Mouse (Mus musculus) hindbrain, embryonic 15.5 days (tissue): ENCODE measurements at regions not wholly inside any gene's neighbourhood (a gene's known extent, or its start where the extent isn't known, plus 50 kb on each side); places are given as distances from the start of the nearest gene placed in this dataset.

Source experiments
- ATAC-seq: fragments of 200-750 bp; cut with Nextera tagmentation; 2 replicates; pipeline ENCODE4 v1.8.0; 2017; ENCODE audit warnings: low read depth, moderate number of reproducible peaks, moderate TSS enrichment; ENCODE audit not compliant: low FRiP score
- H3K27ac ChIP-seq: fragments of 300-500 bp; sonication (generic); replicated peaks from 2 replicates; pipeline ENCODE4 v1.5.1; 2015; ENCODE audit warnings: mild to moderate bottlenecking, inconsistent platforms
- H3K27me3 ChIP-seq: fragments of 300-500 bp; sonication (generic); 2 replicates; pipeline ENCODE4 v1.6.1; 2015; ENCODE audit warnings: control low read depth, inconsistent platforms
- H3K36me3 ChIP-seq: fragments of 300-500 bp; sonication (generic); 2 replicates; pipeline ENCODE4 v1.6.1; 2015; ENCODE audit warnings: control low read depth, inconsistent platforms
- H3K4me1 ChIP-seq: fragments of 300-500 bp; sonication (generic); replicated peaks from 2 replicates; pipeline ENCODE4 v1.6.1; 2015; ENCODE audit warnings: control low read depth, inconsistent platforms
- H3K4me2 ChIP-seq: fragments of 300-500 bp; sonication (generic); 2 replicates; pipeline ENCODE4 v1.6.1; 2015; ENCODE audit warnings: moderate library complexity, mild to moderate bottlenecking, inconsistent platforms
- H3K4me3 ChIP-seq: fragments of 300-500 bp; sonication (generic); 2 replicates; pipeline ENCODE4 v1.5.1; 2015; ENCODE audit warnings: mild to moderate bottlenecking, inconsistent platforms
- H3K9ac ChIP-seq: fragments of 300-500 bp; sonication (generic); 2 replicates; pipeline ENCODE4 v1.6.1; 2015; ENCODE audit warnings: inconsistent platforms
- H3K9me3 ChIP-seq: fragments of 300-500 bp; sonication (generic); 2 replicates; pipeline ENCODE4 v1.6.1; 2016; ENCODE audit warnings: control low read depth, inconsistent platforms
- WGBS: fragments of 180-500 bp; shearing (Covaris S2); methylation state at CpG from one replicate; pipeline ENCODE4 v1.1.7; 2015; 5-methylcytosine and 5-hydroxymethylcytosine counted together

- H3K4me2 ChIP-seq, result no peak overlapping the region
- H3K9ac ChIP-seq, result no peak overlapping the region
- H3K36me3 ChIP-seq, result no peaks in the 10 kb centered on the region
- ATAC-seq, result no peak
- H3K4me3 ChIP-seq, result no peak overlapping the region
- H3K27me3 ChIP-seq, result no peaks in the 10 kb centered on the region
- no peaks in the 10 kb centered on the region for H3K9me3 ChIP-seq
- no peaks in the 10 kb centered on the region for H3K4me1 ChIP-seq
- no peak overlapping the region for H3K27ac ChIP-seq
Observed at GRCm38 (mm10) chr1:64275865-64276264, 153.8 kb upstream of the Klf7 start.

DNA sequence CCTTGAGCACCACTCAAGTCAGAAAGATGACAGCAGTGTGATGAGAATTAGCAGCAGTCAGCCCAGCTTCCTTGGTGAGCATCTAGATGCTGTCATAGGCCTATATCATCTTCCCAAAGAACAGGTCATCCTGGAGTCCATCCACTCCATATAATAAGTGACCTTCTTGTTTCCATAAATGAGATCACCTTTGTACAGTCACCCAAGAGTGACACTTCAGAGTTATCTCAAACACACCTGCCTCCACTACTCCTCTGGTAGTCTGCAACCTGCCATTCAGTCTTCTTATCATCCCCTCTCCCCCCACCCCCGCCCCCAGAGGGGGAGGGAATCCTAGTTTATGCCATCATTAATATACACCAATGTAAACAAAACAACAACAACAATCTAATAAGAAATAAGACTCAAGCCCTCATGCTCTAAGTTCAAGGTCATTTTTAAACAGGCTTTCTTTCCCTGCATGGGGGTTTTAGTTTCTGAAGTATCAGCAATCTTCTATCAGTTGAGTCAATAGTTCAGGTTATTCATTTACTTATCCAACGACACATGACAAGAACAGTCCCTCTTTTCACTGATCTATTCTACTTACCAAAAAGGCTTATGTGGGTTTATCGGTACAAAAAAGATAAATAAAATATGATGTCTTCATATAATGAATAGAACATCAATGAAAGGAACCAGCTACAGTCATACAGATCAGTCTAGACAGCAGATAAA lies 153.2 kb upstream of the Klf7 start:
- no peak overlapping the region for H3K4me2 ChIP-seq
- no peaks in the 10 kb centered on the region for H3K4me1 ChIP-seq
- no peak overlapping the region for H3K27ac ChIP-seq
- WGBS, result 80% methylated on average over 3 of the region's 3 CpGs
- no peak overlapping the region for H3K4me3 ChIP-seq
- H3K27me3 ChIP-seq, result no peaks in the 10 kb centered on the region
- ATAC-seq, result no peak
- no peaks in the 10 kb centered on the region for H3K36me3 ChIP-seq
- no peak overlapping the region for H3K9ac ChIP-seq
- no peaks in the 10 kb centered on the region for H3K9me3 ChIP-seq

GRCm38 (mm10) chr1:64257237-64257636 lies 135.2 kb upstream of the Klf7 start:
- Histone ChIP-seq H3K9ac (no peak overlapping the region), H3K4me3 (no peak overlapping the region), H3K4me1 (peaks cover 29% of the 10 kb centered on the region), H3K27ac (no peak overlapping the region), H3K9me3 (no peaks in the 10 kb centered on the region), H3K36me3 (no peaks in the 10 kb centered on the region), H3K27me3 (no peaks in the 10 kb centered on the region), H3K4me2 (no peak overlapping the region)
- no peak for ATAC-seq
- 32% methylated on average over 2 of the region's 2 CpGs for WGBS

DNA sequence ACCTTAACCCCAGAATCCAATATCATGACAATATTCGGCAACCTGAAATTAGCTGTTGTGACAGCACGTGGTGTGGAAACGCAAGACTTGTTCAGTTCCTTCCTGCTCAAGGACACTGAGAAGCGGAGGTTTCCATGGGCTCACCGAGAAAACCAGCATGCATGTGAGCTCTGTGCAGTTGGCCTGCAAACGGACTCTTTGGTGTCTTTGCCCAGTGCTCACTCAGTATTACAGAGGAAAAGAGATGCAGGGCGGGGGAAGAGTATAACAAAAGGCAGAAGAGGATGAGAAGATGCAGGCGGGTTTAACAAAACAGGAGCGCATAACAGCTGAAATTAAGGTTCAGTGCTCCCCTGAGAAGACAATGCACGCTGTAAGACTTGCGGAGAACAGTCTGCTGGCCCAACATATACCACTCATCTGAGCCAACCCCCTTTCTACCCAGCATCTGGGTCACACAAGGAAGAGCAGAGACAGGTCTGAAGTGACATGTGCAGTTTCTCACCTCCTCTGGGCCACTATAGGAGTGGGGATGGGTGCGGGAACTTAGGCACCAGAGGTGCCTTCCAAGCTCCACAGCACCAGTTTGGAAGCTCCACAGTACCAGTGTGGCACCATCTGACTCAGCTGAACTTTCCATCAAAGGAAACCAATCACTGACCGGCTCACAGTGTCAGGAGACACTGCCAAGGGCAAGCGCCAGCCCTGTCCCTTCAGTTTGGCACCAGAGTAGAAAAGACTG lies 133.6 kb upstream of the Klf7 start:
- Histone ChIP-seq H3K4me3 (no peak overlapping the region), H3K4me2 (no peak overlapping the region), H3K27ac (0 out of 2 replicates have a peak overlapping the region, but pooled peaks have one; percentile 37), H3K27me3 (no peaks in the 10 kb centered on the region), H3K36me3 (no peaks in the 10 kb centered on the region), H3K9ac (no peak overlapping the region), H3K9me3 (no peaks in the 10 kb centered on the region), H3K4me1 (peaks cover 29% of the 10 kb centered on the region)
- ATAC-seq, result peak; percentile 69
- 57% methylated on average over 14 of the region's 14 CpGs for WGBS

- Histone ChIP-seq H3K36me3 (no peaks in the 10 kb centered on the region), H3K9me3 (no peaks in the 10 kb centered on the region), H3K4me2 (no peak overlapping the region), H3K27ac (no peak overlapping the region), H3K9ac (no peak overlapping the region), H3K4me1 (peaks cover 29% of the 10 kb centered on the region), H3K4me3 (no peak overlapping the region), H3K27me3 (no peaks in the 10 kb centered on the region)
- WGBS, result 55% methylated on average over 8 of the region's 8 CpGs
- ATAC-seq, result no peak
Observed at GRCm38 (mm10) chr1:64254673-64255072, 132.6 kb upstream of the Klf7 start.

GRCm38 (mm10) chr1:64253996-64254395 lies 131.9 kb upstream of the Klf7 start:
- WGBS, result 26% methylated on average over 8 of the region's 8 CpGs
- H3K4me2 ChIP-seq, result no peak overlapping the region
- H3K27me3 ChIP-seq, result no peaks in the 10 kb centered on the region
- H3K9ac ChIP-seq, result no peak overlapping the region
- no peak overlapping the region for H3K4me3 ChIP-seq
- H3K4me1 ChIP-seq, result peaks cover 29% of the 10 kb centered on the region
- H3K36me3 ChIP-seq, result no peaks in the 10 kb centered on the region
- H3K9me3 ChIP-seq, result no peaks in the 10 kb centered on the region
- H3K27ac ChIP-seq, result 0 out of 2 replicates have a peak overlapping the region, but pooled peaks have one; percentile 14
- no peak for ATAC-seq

GRCm38 (mm10) chr1:64242401-64242800 lies 120.3 kb upstream of the Klf7 start:
- Histone ChIP-seq H3K4me1 (no peaks in the 10 kb centered on the region), H3K9me3 (no peaks in the 10 kb centered on the region), H3K9ac (no peak overlapping the region), H3K4me3 (no peak overlapping the region), H3K4me2 (no peak overlapping the region), H3K27ac (no peak overlapping the region), H3K27me3 (no peaks in the 10 kb centered on the region), H3K36me3 (no peaks in the 10 kb centered on the region)
- no peak for ATAC-seq
- 45% methylated on average over 2 of the region's 2 CpGs for WGBS

DNA sequence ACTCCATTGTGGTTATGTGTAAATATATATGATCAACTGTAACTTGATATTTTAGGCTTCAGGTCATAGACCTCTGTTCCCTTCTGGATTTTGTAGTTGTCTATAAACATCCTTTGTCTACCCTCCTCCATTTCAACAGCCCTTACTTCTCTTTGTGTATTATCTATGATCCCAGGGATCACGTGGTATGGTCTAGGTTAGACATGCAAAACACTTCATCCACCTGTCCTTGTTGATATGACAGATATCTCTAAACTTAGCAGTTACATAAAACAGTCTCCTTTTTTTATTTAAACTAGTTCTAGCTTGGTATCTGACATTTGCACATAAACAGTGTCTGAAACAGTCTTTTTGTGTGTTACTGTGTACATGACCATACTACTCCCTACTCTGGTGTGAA lies 107.6 kb upstream of the Klf7 start:
- Histone ChIP-seq H3K27ac (no peak overlapping the region), H3K4me2 (no peak overlapping the region), H3K9ac (no peak overlapping the region), H3K9me3 (no peaks in the 10 kb centered on the region), H3K4me1 (peaks cover 17% of the 10 kb centered on the region), H3K36me3 (no peaks in the 10 kb centered on the region), H3K27me3 (no peaks in the 10 kb centered on the region), H3K4me3 (no peak overlapping the region)
- ATAC-seq, result no peak
- 89% methylated on average over 1 of the region's 1 CpGs for WGBS

DNA sequence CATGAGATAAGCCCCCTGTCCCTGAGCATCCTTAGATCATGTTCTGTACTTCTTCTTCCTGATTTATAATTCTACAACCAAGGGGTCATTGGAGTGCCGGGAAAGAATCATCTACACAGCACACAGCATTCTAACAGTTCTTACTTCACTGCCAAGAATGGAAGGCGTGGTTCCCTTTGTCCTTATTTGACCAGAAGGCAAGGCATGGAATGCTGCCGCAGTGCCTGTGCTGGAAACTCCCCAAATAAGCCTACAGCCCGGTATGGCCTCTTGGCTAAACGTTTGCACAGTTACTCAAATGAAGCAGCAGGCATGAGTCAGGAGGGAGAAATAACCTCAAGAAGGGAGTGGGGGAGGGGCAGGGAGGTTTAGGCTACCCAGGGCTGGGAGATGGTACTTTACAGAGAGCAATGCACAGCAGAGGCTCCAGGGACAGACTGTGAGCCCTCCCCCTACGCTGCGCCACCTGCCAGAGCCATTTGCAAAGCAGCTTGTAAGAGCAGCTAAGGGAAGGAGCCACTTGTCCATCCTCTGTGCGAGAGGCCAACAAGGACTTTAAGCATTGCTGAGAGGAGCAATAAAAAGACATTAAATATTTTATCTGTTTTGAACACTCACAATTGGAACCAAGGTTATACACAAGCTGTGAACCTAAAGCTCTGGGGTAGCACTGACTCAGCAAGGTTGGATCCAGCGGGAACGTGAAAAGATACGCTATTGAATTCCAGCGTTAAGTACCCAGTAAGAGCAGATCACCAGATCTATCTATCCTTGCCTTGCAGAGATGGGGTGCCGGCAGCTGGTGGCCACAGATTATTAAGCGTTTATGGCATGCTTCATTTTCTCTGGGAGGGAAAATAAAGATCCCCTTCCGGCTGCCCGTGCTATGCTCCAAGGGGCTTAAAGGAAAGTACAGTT lies 104.2 kb upstream of the Klf7 start:
- H3K9ac ChIP-seq, result no peak overlapping the region
- H3K9me3 ChIP-seq, result no peaks in the 10 kb centered on the region
- no peak overlapping the region for H3K4me3 ChIP-seq
- H3K27me3 ChIP-seq, result no peaks in the 10 kb centered on the region
- peak overlapping the region; percentile 67 for H3K27ac ChIP-seq
- peak; percentile 80 for ATAC-seq
- WGBS, result 21% methylated on average over 16 of the region's 16 CpGs
- peak overlapping the region; percentile 26 for H3K4me2 ChIP-seq
- H3K36me3 ChIP-seq, result no peaks in the 10 kb centered on the region
- peaks cover 43% of the 10 kb centered on the region for H3K4me1 ChIP-seq

- Histone ChIP-seq H3K27ac (peak overlapping the region; percentile 64), H3K36me3 (no peaks in the 10 kb centered on the region), H3K27me3 (no peaks in the 10 kb centered on the region), H3K4me3 (no peak overlapping the region), H3K4me1 (peaks cover 59% of the 10 kb centered on the region), H3K4me2 (peak overlapping the region; percentile 23), H3K9ac (no peak overlapping the region), H3K9me3 (no peaks in the 10 kb centered on the region)
- peak; percentile 60; the same call in 1 of the 2 replicates for ATAC-seq
- 42% methylated on average over 19 of the region's 19 CpGs for WGBS
Observed at GRCm38 (mm10) chr1:64223779-64224687, 102.0 kb upstream of the Klf7 start.

DNA sequence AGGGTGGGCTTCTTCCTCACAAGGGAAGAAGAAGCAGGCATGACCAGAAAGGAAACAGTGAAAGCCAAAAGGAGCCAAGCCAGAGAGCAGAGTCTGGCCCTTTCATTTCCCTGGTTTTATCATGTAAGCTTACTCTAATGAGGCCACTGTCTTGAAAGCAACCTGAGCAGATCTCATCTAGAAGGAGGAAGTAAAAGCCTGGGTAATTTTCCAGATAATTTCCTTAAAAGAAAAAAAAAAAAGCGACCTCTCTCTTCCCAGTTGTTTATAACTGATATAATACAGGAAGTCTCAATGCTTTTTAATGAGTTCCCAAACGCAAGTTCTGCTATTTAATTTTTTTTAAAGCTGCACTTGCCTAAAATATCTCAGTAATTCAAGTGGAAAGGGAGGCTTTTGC lies 100.4 kb upstream of the Klf7 start:
- Histone ChIP-seq H3K4me1 (peaks cover 59% of the 10 kb centered on the region), H3K27ac (0 out of 2 replicates have a peak overlapping the region, but pooled peaks have one; percentile 64), H3K9ac (no peak overlapping the region), H3K4me2 (no peak overlapping the region), H3K9me3 (no peaks in the 10 kb centered on the region), H3K27me3 (no peaks in the 10 kb centered on the region), H3K36me3 (no peaks in the 10 kb centered on the region), H3K4me3 (no peak overlapping the region)
- WGBS, result 65% methylated on average over 2 of the region's 2 CpGs
- ATAC-seq, result no peak
